18 mouse cellular contexts compared by ENCODE assay signal in the genomic region with DNA sequence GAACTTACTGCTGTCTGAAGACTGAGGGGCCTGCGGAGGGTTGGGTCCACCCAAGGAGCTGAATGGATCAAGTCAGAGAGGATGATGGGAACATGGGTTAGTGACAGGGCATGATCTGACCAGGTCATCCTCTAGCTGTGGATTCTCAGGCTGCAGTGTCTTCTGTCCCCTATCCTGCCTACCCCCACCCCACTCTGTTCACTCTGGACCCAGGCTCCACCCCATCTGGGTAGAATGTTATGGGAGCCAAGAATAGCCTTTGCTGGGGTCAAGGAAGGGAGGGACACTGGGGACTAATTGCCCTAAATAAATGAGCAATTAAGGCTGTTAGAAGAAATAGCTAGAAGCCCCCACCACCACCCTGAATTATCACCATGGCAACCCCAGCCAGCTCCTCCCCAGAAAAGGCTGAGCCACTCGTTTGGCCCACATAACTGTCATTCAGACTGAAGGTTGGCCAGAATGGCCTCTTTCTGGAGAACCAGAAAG. TPM values are rescaled to one million over a fixed set of nuclear protein-coding genes. Genes with fewer than 3 reads are reported as not detected.
DNase-seq lines count a peak whose midpoint lies in the region; ATAC-seq and TF ChIP-seq lines count a peak whose summit lies in the region.
"Had no signal": no experiment of that assay in that cellular context is flagged by ENCODE, and none has a peak within 500 bp of the region (broad histone marks: within the 10 kb centered on the region; RNA-seq: fewer than 3 reads in every experiment).

No protein-coding gene starts in this region.

- no peak for ATAC-seq in intestine, embryonic 14.5 days (replicated peaks; ENCODE audit: low FRiP score, low TSS enrichment, low read depth)
- no peak for ATAC-seq in intestine, postnatal 0 days
- 0 out of 2 replicates have a peak, but pooled peaks have one; percentile 49 for ATAC-seq in liver, embryonic 15.5 days (ENCODE audit: insufficient read depth)
- no peak for ATAC-seq in liver, embryonic 12.5 days
- no peak for ATAC-seq in embryonic facial prominence, embryonic 15.5 days (ENCODE audit: insufficient number of reproducible peaks, low FRiP score, low TSS enrichment, low read depth)
- ATAC-seq: forebrain, embryonic 13.5 days had no signal

- no peaks in the 10 kb centered on the region for H3K36me3 ChIP-seq in intestine, embryonic 14.5 days (ENCODE audit: control insufficient read depth, insufficient read depth, low read length)
- no peaks in the 10 kb centered on the region for H3K36me3 ChIP-seq in intestine, postnatal 0 days (ENCODE audit: control insufficient read depth, insufficient read depth)
- no peaks in the 10 kb centered on the region for H3K36me3 ChIP-seq in liver, embryonic 15.5 days (replicated peaks)
- no peaks in the 10 kb centered on the region for H3K36me3 ChIP-seq in liver, embryonic 12.5 days
- no peaks in the 10 kb centered on the region for H3K36me3 ChIP-seq in embryonic facial prominence, embryonic 15.5 days
- H3K36me3 ChIP-seq: embryonic facial prominence, embryonic 13.5 days; heart, embryonic 12.5 days; limb, embryonic 15.5 days had no signal

- H3K9ac ChIP-seq in intestine, embryonic 14.5 days (ENCODE audit: low read length) = no peak overlapping the region
- no peak overlapping the region for H3K9ac ChIP-seq in intestine, postnatal 0 days (ENCODE audit: low read depth, low read length)
- H3K9ac ChIP-seq in liver, embryonic 15.5 days = no peak overlapping the region
- no peak overlapping the region for H3K9ac ChIP-seq in liver, embryonic 12.5 days
- H3K9ac ChIP-seq in embryonic facial prominence, embryonic 15.5 days = no peak overlapping the region
- H3K9ac ChIP-seq: forebrain, embryonic 13.5 days; heart, embryonic 12.5 days; hindbrain, embryonic 14.5 days; limb, embryonic 15.5 days; lung, embryonic 14.5 days had no signal

- no peak for DNase-seq in intestine, embryonic 14.5 days (ENCODE audit: low spot score)
- DNase-seq in retina, postnatal 1 day = peak; percentile 96
- DNase-seq in frontal cortex, adult 2 months (ENCODE audit: extremely low spot score in 1 of 2, low spot score in 1 of 2) = no peak
- DNase-seq: cerebellum, adult 9-11 months; heart, postnatal 14 days; kidney, adult 18-20 months; lung, embryonic 14.5 days; lung, postnatal 4 days; thymus, postnatal 36 days had no signal

- H3K27ac ChIP-seq in intestine, embryonic 14.5 days (ENCODE audit: low read depth) = peak overlapping the region; percentile 48; the same call in 1 of the 2 replicates
- H3K27ac ChIP-seq in intestine, postnatal 0 days (ENCODE audit: low read depth, low read length) = no peak overlapping the region
- H3K27ac ChIP-seq in liver, embryonic 15.5 days (replicated peaks) = no peak overlapping the region
- H3K27ac ChIP-seq in liver, embryonic 12.5 days = no peak overlapping the region
- H3K27ac ChIP-seq in embryonic facial prominence, embryonic 15.5 days (replicated peaks) = peak overlapping the region; percentile 77; the same call in 1 of the 2 replicates
- H3K27ac ChIP-seq: forebrain, embryonic 13.5 days; hindbrain, embryonic 14.5 days; limb, embryonic 15.5 days had no signal

- no peak for TF ChIP-seq CTCF in intestine, postnatal 0 days (IDR thresholded peaks at IDR 0.05; ENCODE audit: low read depth)

- no peak overlapping the region for H3K4me2 ChIP-seq in intestine, embryonic 14.5 days (ENCODE audit: low read length)
- no peak overlapping the region for H3K4me2 ChIP-seq in intestine, postnatal 0 days (replicated peaks; ENCODE audit: low read depth)
- H3K4me2 ChIP-seq in liver, embryonic 15.5 days = no peak overlapping the region
- H3K4me2 ChIP-seq in liver, embryonic 12.5 days = no peak overlapping the region
- no peak overlapping the region for H3K4me2 ChIP-seq in embryonic facial prominence, embryonic 15.5 days (replicated peaks)
- H3K4me2 ChIP-seq: embryonic facial prominence, embryonic 13.5 days; forebrain, embryonic 13.5 days; heart, embryonic 12.5 days; hindbrain, embryonic 14.5 days; limb, embryonic 15.5 days; lung, embryonic 14.5 days had no signal

- H3K9me3 ChIP-seq in intestine, embryonic 14.5 days (ENCODE audit: control insufficient read depth, low read length) = no peaks in the 10 kb centered on the region
- H3K9me3 ChIP-seq in intestine, postnatal 0 days (ENCODE audit: control insufficient read depth) = no peaks in the 10 kb centered on the region
- H3K9me3 ChIP-seq in liver, embryonic 15.5 days (replicated peaks) = no peaks in the 10 kb centered on the region
- no peaks in the 10 kb centered on the region for H3K9me3 ChIP-seq in liver, embryonic 12.5 days (replicated peaks)
- no peaks in the 10 kb centered on the region for H3K9me3 ChIP-seq in embryonic facial prominence, embryonic 15.5 days (replicated peaks)
- H3K9me3 ChIP-seq: embryonic facial prominence, embryonic 13.5 days; forebrain, embryonic 13.5 days; limb, embryonic 15.5 days had no signal

- 74% methylated on average over 2 of the region's 2 CpGs for WGBS in intestine, embryonic 14.5 days
- WGBS in intestine, postnatal 0 days = 81% methylated on average over 2 of the region's 2 CpGs
- WGBS in liver, embryonic 15.5 days (ENCODE audit: insufficient replicate concordance) = 56% methylated on average over 2 of the region's 2 CpGs
- WGBS in liver, embryonic 12.5 days (ENCODE audit: insufficient replicate concordance) = 60% methylated on average over 2 of the region's 2 CpGs
- WGBS in embryonic facial prominence, embryonic 15.5 days = 87% methylated on average over 2 of the region's 2 CpGs

- H3K4me3 ChIP-seq in intestine, embryonic 14.5 days (ENCODE audit: low read depth, low read length) = no peak overlapping the region
- no peak overlapping the region for H3K4me3 ChIP-seq in intestine, postnatal 0 days (ENCODE audit: low read depth, low read length)
- H3K4me3 ChIP-seq in liver, embryonic 15.5 days (replicated peaks) = no peak overlapping the region
- H3K4me3 ChIP-seq in liver, embryonic 12.5 days = no peak overlapping the region
- H3K4me3 ChIP-seq in embryonic facial prominence, embryonic 15.5 days (replicated peaks) = no peak overlapping the region
- H3K4me3 ChIP-seq: embryonic facial prominence, embryonic 13.5 days; forebrain, embryonic 13.5 days; heart, embryonic 12.5 days; limb, embryonic 15.5 days had no signal

- peaks cover 17% of the 10 kb centered on the region for H3K4me1 ChIP-seq in intestine, embryonic 14.5 days (replicated peaks; ENCODE audit: control insufficient read depth, insufficient read depth, low read length)
- H3K4me1 ChIP-seq in intestine, postnatal 0 days (replicated peaks; ENCODE audit: control insufficient read depth, insufficient read depth, low read length) = no peaks in the 10 kb centered on the region
- no peaks in the 10 kb centered on the region for H3K4me1 ChIP-seq in liver, embryonic 15.5 days (replicated peaks)
- H3K4me1 ChIP-seq in liver, embryonic 12.5 days = 0 out of 2 replicates have a peak, but pooled peaks cover 8% of the 10 kb centered on the region
- H3K4me1 ChIP-seq in embryonic facial prominence, embryonic 15.5 days = peaks cover 41% of the 10 kb centered on the region

- H3K27me3 ChIP-seq in intestine, embryonic 14.5 days (replicated peaks; ENCODE audit: control insufficient read depth, insufficient read depth, low read length) = no peaks in the 10 kb centered on the region
- H3K27me3 ChIP-seq in intestine, postnatal 0 days (replicated peaks; ENCODE audit: control insufficient read depth, insufficient read depth, low read length) = no peaks in the 10 kb centered on the region
- peaks cover 8% of the 10 kb centered on the region for H3K27me3 ChIP-seq in liver, embryonic 15.5 days
- peaks cover 35% of the 10 kb centered on the region for H3K27me3 ChIP-seq in liver, embryonic 12.5 days (replicated peaks)
- no peaks in the 10 kb centered on the region; the same call in 1 of the 2 replicates for H3K27me3 ChIP-seq in embryonic facial prominence, embryonic 15.5 days

RNA-seq across cellular contexts. Expression of a gene that starts 33.2 kb away (rescaled TPM):
- polyA plus RNA-seq in intestine, embryonic 14.5 days (2014; fragmentation: Nextera tagmentation; extraction: Ambion mirVana) = 300 and 305 TPM in 2 replicates
- 133 and 147 TPM in 2 replicates for polyA plus RNA-seq in intestine, postnatal 0 days (2015; fragmentation: Nextera tagmentation; extraction: Ambion mirVana)
- polyA plus RNA-seq in liver, embryonic 15.5 days (2015; fragmentation: Nextera tagmentation; extraction: Ambion mirVana) = 113 and 129 TPM in 2 replicates
- polyA plus RNA-seq in liver, embryonic 12.5 days (2016; fragmentation: Nextera tagmentation; extraction: Ambion mirVana) = 205 and 206 TPM in 2 replicates
- 162 and 186 TPM in 2 replicates for polyA plus RNA-seq in embryonic facial prominence, embryonic 15.5 days (2015; fragmentation: Nextera tagmentation; extraction: Ambion mirVana)
- 120 and 143 TPM in 2 replicates for polyA plus RNA-seq in frontal cortex, adult 2 months (2012; rRNA removed)

RNA-seq across cellular contexts. Expression of a gene that starts 46.0 kb away (rescaled TPM):
- polyA plus RNA-seq in intestine, embryonic 14.5 days (2014; fragmentation: Nextera tagmentation; extraction: Ambion mirVana) = 15.3 and 17.6 TPM in 2 replicates
- 7.2 and 7.4 TPM in 2 replicates for polyA plus RNA-seq in intestine, postnatal 0 days (2015; fragmentation: Nextera tagmentation; extraction: Ambion mirVana)
- polyA plus RNA-seq in liver, embryonic 15.5 days (2015; fragmentation: Nextera tagmentation; extraction: Ambion mirVana) = 2.7 and 3.2 TPM in 2 replicates
- polyA plus RNA-seq in liver, embryonic 12.5 days (2016; fragmentation: Nextera tagmentation; extraction: Ambion mirVana) = 4.8 and 5.9 TPM in 2 replicates
- 48.1 and 48.8 TPM in 2 replicates for polyA plus RNA-seq in embryonic facial prominence, embryonic 15.5 days (2015; fragmentation: Nextera tagmentation; extraction: Ambion mirVana)
- 2.0 and 2.2 TPM in 2 replicates for polyA plus RNA-seq in frontal cortex, adult 2 months (2012; rRNA removed)

Comparison
In these comparisons a context has a peak if more than half of its experiments do, and no peak if none do; other contexts are left out.
1. H3K27ac ChIP-seq: peak in intestine, embryonic 14.5 days (single experiment) and embryonic facial prominence, embryonic 15.5 days (single experiment); none in intestine, postnatal 0 days (single experiment), liver, embryonic 15.5 days (single experiment) and liver, embryonic 12.5 days (single experiment).